Mouse (Mus musculus) intestine, embryonic 15.5 days (tissue): Measurements from ENCODE around the gene Abcb11. TPM values are rescaled to one million over a fixed set of nuclear protein-coding genes. Genes with fewer than 3 reads are reported as not detected.
A peak's percentile ranks its signal among the peaks of the same experiment; 100 is the strongest.

Experiments
- ATAC-seq: fragments of 200-750 bp; cut with Nextera tagmentation; 2 replicates; pipeline ENCODE4 v1.8.0; 2017; ENCODE audit warnings: moderate TSS enrichment, moderate library complexity
- H3K27ac ChIP-seq: fragments of 300-500 bp; sonication (generic); 2 replicates; pipeline ENCODE4 v1.5.1; 2015; ENCODE audit warnings: mild to moderate bottlenecking, inconsistent platforms
- H3K27me3 ChIP-seq: fragments of 300-500 bp; sonication (generic); replicated peaks from 2 replicates; pipeline ENCODE4 v1.6.1; 2015; ENCODE audit warnings: inconsistent platforms
- H3K36me3 ChIP-seq: fragments of 300-500 bp; sonication (generic); 2 replicates; pipeline ENCODE4 v1.6.1; 2015; ENCODE audit warnings: inconsistent platforms
- H3K4me1 ChIP-seq: fragments of 300-500 bp; sonication (generic); replicated peaks from 2 replicates; pipeline ENCODE4 v1.6.1; 2015; ENCODE audit warnings: inconsistent platforms
- H3K4me2 ChIP-seq: fragments of 300-500 bp; sonication (generic); replicated peaks from 2 replicates; pipeline ENCODE4 v1.6.1; 2015; ENCODE audit warnings: mild to moderate bottlenecking, inconsistent platforms
- H3K4me3 ChIP-seq: fragments of 300-500 bp; sonication (generic); replicated peaks from 2 replicates; pipeline ENCODE4 v1.5.1; 2015; ENCODE audit warnings: inconsistent platforms
- H3K9ac ChIP-seq: fragments of 300-500 bp; sonication (generic); 2 replicates; pipeline ENCODE4 v1.6.1; 2015; ENCODE audit warnings: inconsistent platforms
- H3K9me3 ChIP-seq: fragments of 300-500 bp; sonication (generic); 2 replicates; pipeline ENCODE4 v1.6.1; 2016; ENCODE audit warnings: inconsistent platforms
- WGBS: fragments of 180-500 bp; shearing (Covaris S2); methylation state at CpG from one replicate; pipeline ENCODE4 v1.1.7; 2015; 5-methylcytosine and 5-hydroxymethylcytosine counted together
- polyA plus RNA-seq: library from polyadenylated mRNA; unstranded; fragments of >200 nt; fragmentation: Nextera tagmentation; extraction: Ambion mirVana; gene quantifications from 2 replicates; pipeline ENCODE4 v1.2.1, GENCODE M21; 2015

Abcb11 gene
- polyA plus RNA-seq, 1 experiment from 2014 or later = 1.7 TPM

GRCm38 (mm10) chr2:69210773-69211172 is 131.6 kb downstream of the Abcb11 start, which contains the start of gene G6pc2:
TSS of gene G6pc2 (plus strand) at chr2:69211073.
- H3K4me2 ChIP-seq = no peak within 1 kb of the TSS
- no peak for ATAC-seq
- H3K27ac ChIP-seq = no peak within 1 kb of the TSS
- no peaks in the 10 kb centered on the region for H3K36me3 ChIP-seq
- 67% methylated on average over 7 of the region's 7 CpGs for WGBS
- no peaks in the 10 kb centered on the region for H3K4me1 ChIP-seq
- H3K27me3 ChIP-seq = no peaks in the 10 kb centered on the region
- no peak within 1 kb of the TSS for H3K9ac ChIP-seq
- no peaks in the 10 kb centered on the region for H3K9me3 ChIP-seq
- H3K4me3 ChIP-seq = no peak within 1 kb of the TSS

GRCm38 (mm10) chr2:69209684-69210083 is 132.7 kb downstream of the Abcb11 start:
- Histone ChIP-seq H3K9me3 (no peaks in the 10 kb centered on the region), H3K27ac (no peak overlapping the region), H3K9ac (no peak overlapping the region), H3K4me3 (no peak overlapping the region), H3K4me2 (no peak overlapping the region), H3K4me1 (no peaks in the 10 kb centered on the region), H3K36me3 (no peaks in the 10 kb centered on the region), H3K27me3 (no peaks in the 10 kb centered on the region)
- no peak for ATAC-seq
- 85% methylated on average over 3 of the region's 3 CpGs for whole genome bisulfite sequencing

- no peaks in the 10 kb centered on the region for H3K4me1 ChIP-seq
- no peaks in the 10 kb centered on the region for H3K9me3 ChIP-seq
- H3K4me3 ChIP-seq = peak overlapping the region; percentile 85; the same call in 1 of the 2 replicates
- 0 out of 2 replicates have a peak, but pooled peaks cover under 1% of the 10 kb centered on the region for H3K36me3 ChIP-seq
- ATAC-seq = peak; percentile 53
- H3K27me3 ChIP-seq = no peaks in the 10 kb centered on the region
- 18% methylated on average over 7 of the region's 7 CpGs for WGBS
- no peak overlapping the region for H3K27ac ChIP-seq
- H3K9ac ChIP-seq = no peak overlapping the region
- peak overlapping the region; percentile 46 for H3K4me2 ChIP-seq
These were observed 135.9 kb downstream of the Abcb11 start for GRCm38 (mm10) chr2:69206523-69206922.

DNA sequence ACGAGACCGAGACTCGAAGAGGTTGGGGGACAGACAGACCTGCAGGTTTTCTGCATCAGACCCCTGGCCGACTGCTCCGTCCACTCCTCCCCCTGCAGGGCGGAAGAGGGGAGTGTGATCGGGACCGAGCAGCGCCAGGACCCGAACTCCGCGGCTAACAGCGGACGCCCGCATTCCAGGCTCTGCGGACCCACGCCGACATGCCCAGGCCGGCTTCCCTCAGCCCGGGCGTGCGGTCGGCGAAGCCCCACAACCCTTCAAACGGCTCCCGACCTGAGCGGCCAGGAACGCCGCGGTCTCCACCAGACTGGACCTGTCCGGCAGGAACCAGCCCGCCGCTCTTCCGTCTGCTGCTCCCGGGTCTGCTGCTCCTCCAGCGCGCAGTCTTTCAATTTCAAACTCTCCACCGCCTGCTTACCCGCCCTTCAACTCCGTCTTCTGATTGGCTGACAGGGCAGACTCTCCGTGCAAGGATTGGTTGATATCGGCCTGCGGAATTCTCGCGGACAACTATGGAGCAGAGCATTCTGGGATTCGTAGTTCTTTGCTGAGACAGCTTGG is 136.5 kb downstream of the Abcb11 start, which contains the start of gene Spc25:
TSS of gene Spc25 (minus strand) at position 404 of the 561 bp plus-strand sequence.
- peak within 1 kb of the TSS; percentile 80 for H3K27ac ChIP-seq
- peak within 1 kb of the TSS; percentile 63 for H3K4me2 ChIP-seq
- H3K36me3 ChIP-seq = 0 out of 2 replicates have a peak, but pooled peaks cover 3% of the 10 kb centered on the region
- no peaks in the 10 kb centered on the region for H3K4me1 ChIP-seq
- peak; percentile 99 for ATAC-seq
- under 1% methylated on average over 46 of the region's 46 CpGs for WGBS
- no peaks in the 10 kb centered on the region for H3K27me3 ChIP-seq
- H3K9me3 ChIP-seq = no peaks in the 10 kb centered on the region
- peak within 1 kb of the TSS; percentile 89 for H3K9ac ChIP-seq
- peak within 1 kb of the TSS; percentile 85 for H3K4me3 ChIP-seq

DNA sequence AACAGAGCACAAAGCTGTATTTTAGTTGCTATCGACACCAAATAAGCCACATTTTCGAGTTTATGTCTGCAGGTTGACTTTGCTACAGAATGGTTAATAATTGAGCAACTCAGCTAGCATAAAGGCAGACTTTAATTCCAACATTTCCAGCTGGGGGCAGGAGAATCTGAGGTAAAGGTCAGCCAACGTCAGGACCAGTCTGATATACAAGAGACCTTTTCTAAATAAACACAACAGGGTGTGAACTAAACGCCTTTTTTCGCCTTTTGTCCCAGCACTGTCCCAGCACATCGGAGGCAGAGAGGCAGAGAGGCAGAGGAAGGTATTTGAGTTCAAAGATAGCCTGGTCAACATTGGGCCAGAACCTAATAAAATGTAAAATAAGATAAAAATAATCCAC is 137.2 kb downstream of the Abcb11 start:
- H3K4me3 ChIP-seq = peak overlapping the region; percentile 85
- H3K9ac ChIP-seq = peak overlapping the region; percentile 89; the same call in 1 of the 2 replicates
- H3K27me3 ChIP-seq = no peaks in the 10 kb centered on the region
- WGBS = 11% methylated on average over 6 of the region's 6 CpGs
- 0 out of 2 replicates have a peak, but pooled peaks cover 3% of the 10 kb centered on the region for H3K36me3 ChIP-seq
- H3K4me2 ChIP-seq = peak overlapping the region; percentile 63
- H3K27ac ChIP-seq = no peak overlapping the region
- H3K9me3 ChIP-seq = no peaks in the 10 kb centered on the region
- peak; percentile 16 for ATAC-seq
- no peaks in the 10 kb centered on the region for H3K4me1 ChIP-seq

DNA sequence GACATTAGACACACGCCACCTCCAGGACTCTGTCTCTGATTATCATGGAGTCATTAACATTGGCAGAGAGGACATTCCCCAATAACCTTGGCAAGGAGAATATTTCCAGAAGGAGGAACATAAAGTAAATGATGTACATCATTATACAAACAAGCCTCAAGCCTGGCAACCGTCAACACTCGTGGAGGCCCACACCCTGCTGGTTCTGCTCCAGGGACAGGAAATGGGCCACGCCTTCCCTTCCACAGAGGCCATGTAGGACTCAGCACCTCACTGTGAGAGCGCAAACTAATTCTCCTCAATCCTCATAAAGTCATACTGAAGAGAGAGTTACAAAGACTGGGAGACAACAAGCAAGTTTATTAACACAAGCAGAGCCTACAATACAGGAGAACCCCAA is 148.9 kb downstream of the Abcb11 start:
- no peak overlapping the region for H3K4me2 ChIP-seq
- H3K27ac ChIP-seq = no peak overlapping the region
- H3K36me3 ChIP-seq = peaks cover 12% of the 10 kb centered on the region
- H3K9ac ChIP-seq = no peak overlapping the region
- H3K9me3 ChIP-seq = no peaks in the 10 kb centered on the region
- H3K4me3 ChIP-seq = no peak overlapping the region
- ATAC-seq = no peak
- no peaks in the 10 kb centered on the region for H3K27me3 ChIP-seq
- 76% methylated on average over 5 of the region's 5 CpGs for WGBS
- no peaks in the 10 kb centered on the region for H3K4me1 ChIP-seq

DNA sequence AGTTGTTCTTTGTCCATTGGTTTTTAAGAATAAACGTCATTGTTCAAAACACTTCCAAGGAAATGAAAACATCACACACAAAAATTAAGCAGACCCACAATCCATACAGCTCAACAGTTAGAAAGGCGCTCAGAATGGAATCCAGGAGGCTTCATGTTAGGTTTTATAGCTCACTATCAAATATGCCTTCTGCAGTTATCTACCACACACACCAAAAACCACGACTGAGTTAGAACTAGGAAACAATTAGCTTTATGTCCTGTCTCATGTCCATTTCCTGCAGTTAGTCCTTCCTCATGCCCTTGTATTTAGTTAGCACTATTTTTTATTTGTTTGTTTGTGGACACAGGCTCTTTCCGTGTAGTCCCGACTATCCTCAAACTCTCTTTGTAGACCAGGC is 151.4 kb downstream of the Abcb11 start:
- no peak overlapping the region for H3K9ac ChIP-seq
- no peaks in the 10 kb centered on the region for H3K9me3 ChIP-seq
- H3K4me1 ChIP-seq = no peaks in the 10 kb centered on the region
- no peak overlapping the region for H3K27ac ChIP-seq
- no peaks in the 10 kb centered on the region for H3K27me3 ChIP-seq
- H3K4me2 ChIP-seq = no peak overlapping the region
- H3K4me3 ChIP-seq = no peak overlapping the region
- no peak for ATAC-seq
- H3K36me3 ChIP-seq = peaks cover 12% of the 10 kb centered on the region
- whole genome bisulfite sequencing = 80% methylated on average over 5 of the region's 5 CpGs

DNA sequence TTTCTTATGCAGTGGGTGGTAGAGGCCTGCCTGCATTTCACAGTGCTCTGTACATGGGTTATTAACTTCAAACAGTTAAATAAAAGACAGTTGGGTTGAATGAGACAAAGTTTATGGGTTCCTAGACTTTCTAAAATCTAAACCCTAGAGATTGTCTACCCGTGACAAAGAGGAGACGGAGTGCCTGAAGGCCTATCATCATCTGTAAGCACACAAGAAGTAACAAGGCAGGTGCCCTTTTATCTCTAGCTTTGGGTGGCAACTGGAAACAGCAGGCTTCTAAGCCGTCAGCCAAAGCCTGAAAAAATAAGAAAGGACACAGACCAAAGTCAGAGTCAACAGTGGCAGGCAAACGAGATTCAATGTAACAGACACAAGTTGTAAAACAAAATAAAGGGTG is 153.2 kb downstream of the Abcb11 start:
- H3K27me3 ChIP-seq = no peaks in the 10 kb centered on the region
- ATAC-seq = no peak
- no peak overlapping the region for H3K4me2 ChIP-seq
- H3K9me3 ChIP-seq = no peaks in the 10 kb centered on the region
- no peaks in the 10 kb centered on the region for H3K4me1 ChIP-seq
- no peak overlapping the region for H3K9ac ChIP-seq
- H3K36me3 ChIP-seq = peaks cover 9% of the 10 kb centered on the region
- H3K27ac ChIP-seq = no peak overlapping the region
- WGBS = 79% methylated on average over 4 of the region's 4 CpGs
- no peak overlapping the region for H3K4me3 ChIP-seq

DNA sequence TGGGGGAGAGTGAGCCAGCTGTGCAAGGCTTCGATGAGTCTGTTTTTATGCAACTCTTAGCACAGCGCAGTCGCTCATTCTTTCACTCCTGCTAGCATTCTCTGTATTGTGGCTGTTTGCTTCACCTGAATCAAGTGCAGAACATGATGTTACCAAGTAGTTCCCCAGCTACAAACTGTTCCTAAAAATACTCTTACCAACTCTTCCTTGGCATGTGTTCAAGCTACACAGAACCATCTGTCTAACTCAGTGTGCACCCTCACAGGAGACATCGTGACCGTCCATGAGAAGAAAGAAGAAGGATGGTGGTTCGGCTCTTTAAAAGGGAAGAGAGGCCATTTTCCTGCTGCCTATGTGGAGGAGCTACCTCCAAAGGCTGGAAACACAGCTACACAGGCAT is 153.7 kb downstream of the Abcb11 start:
- Histone ChIP-seq H3K4me2 (no peak overlapping the region), H3K36me3 (peaks cover 7% of the 10 kb centered on the region), H3K4me3 (no peak overlapping the region), H3K27me3 (no peaks in the 10 kb centered on the region), H3K9ac (no peak overlapping the region), H3K9me3 (no peaks in the 10 kb centered on the region), H3K4me1 (no peaks in the 10 kb centered on the region), H3K27ac (no peak overlapping the region)
- 81% methylated on average over 6 of the region's 6 CpGs for WGBS
- no peak for ATAC-seq

Other genes starting within 250 kb of the Abcb11 start
- gene Nostrin, start 206.8 kb downstream of the Abcb11 start, polyA plus RNA-seq = 22.5 and 24.0 TPM in 2 replicates
- gene Spc25, start 136.4 kb downstream of the Abcb11 start, polyA plus RNA-seq = 120 and 135 TPM in 2 replicates
- gene G6pc2, start 131.5 kb downstream of the Abcb11 start, polyA plus RNA-seq = 0.73 and 0.90 TPM in 2 replicates
- gene Dhrs9, start 37.8 kb upstream of the Abcb11 start, polyA plus RNA-seq = 0.36 and 0.37 TPM in 2 replicates
- 2.1 and 2.3 TPM in 2 replicates for gene Lrp2, start 243.4 kb upstream of the Abcb11 start, polyA plus RNA-seq